In genomic region chr17:64538520-64538953, GRCm38 (mm10) we compare ENCODE assay signal across 10 mouse cellular contexts.
DNase-seq lines count a peak whose midpoint lies in the region; ATAC-seq lines count a peak whose summit lies in the region.
"Had no signal": no experiment of that assay in that cellular context is flagged by ENCODE, and none has a peak within 500 bp of the region (broad histone marks: within the 10 kb centered on the region; RNA-seq: fewer than 3 reads in every experiment).

No protein-coding gene starts in this region.

- no peaks in the 10 kb centered on the region for H3K27me3 ChIP-seq in kidney, embryonic 14.5 days (ENCODE audit: control insufficient read depth, insufficient read depth, low read length)
- no peaks in the 10 kb centered on the region for H3K27me3 ChIP-seq in forebrain, embryonic 13.5 days
- no peaks in the 10 kb centered on the region for H3K27me3 ChIP-seq in kidney, embryonic 16.5 days (ENCODE audit: insufficient read depth, low read length)

- DNase-seq in kidney, adult 11 months: peak; percentile 56
- peak; percentile 21 for DNase-seq in retina, embryonic 14.5 days (ENCODE audit: low spot score)
- no peak for DNase-seq in layer of hippocampus, postnatal 10 days (ENCODE audit: low spot score in 2 of 2)
- DNase-seq in left cerebral cortex, postnatal 25 days (ENCODE audit: low spot score in 2 of 2): no peak
- no peak for DNase-seq in layer of hippocampus, adult 18-20 months (ENCODE audit: low spot score in 2 of 2)
- DNase-seq: thymus, postnatal 14 days had no signal

- H3K9me3 ChIP-seq in kidney, embryonic 14.5 days (ENCODE audit: control insufficient read depth, low read length): no peaks in the 10 kb centered on the region
- H3K9me3 ChIP-seq in forebrain, embryonic 13.5 days (replicated peaks): no peaks in the 10 kb centered on the region
- H3K9me3 ChIP-seq in kidney, embryonic 16.5 days (ENCODE audit: low read length): no peaks in the 10 kb centered on the region

- no peak overlapping the region for H3K4me2 ChIP-seq in kidney, embryonic 14.5 days (replicated peaks; ENCODE audit: low read depth, low read length)
- peak overlapping the region; percentile 39 for H3K4me2 ChIP-seq in forebrain, embryonic 13.5 days
- H3K4me2 ChIP-seq in kidney, embryonic 16.5 days (replicated peaks; ENCODE audit: low read depth, low read length): no peak overlapping the region

- intact Hi-C loops in left cerebral cortex, postnatal 25 days (cut with DNase I): no loop called here

- no peak for ATAC-seq in kidney, embryonic 14.5 days (ENCODE audit: low FRiP score, low TSS enrichment)
- ATAC-seq in forebrain, embryonic 13.5 days: peak; percentile 44; the same call in 1 of the 2 replicates
- peak; percentile 83; the same call in 1 of the 2 replicates for ATAC-seq in kidney, embryonic 16.5 days (ENCODE audit: low FRiP score, low TSS enrichment)

- WGBS in kidney, embryonic 14.5 days: 24% methylated on average over 10 of the region's 10 CpGs
- WGBS in forebrain, embryonic 13.5 days: 21% methylated on average over 10 of the region's 10 CpGs
- 27% methylated on average over 10 of the region's 10 CpGs for WGBS in kidney, embryonic 16.5 days

- H3K9ac ChIP-seq in kidney, embryonic 14.5 days (ENCODE audit: low read depth, low read length): no peak overlapping the region
- peak overlapping the region; percentile 12; the same call in 1 of the 2 replicates for H3K9ac ChIP-seq in forebrain, embryonic 13.5 days
- no peak overlapping the region; the same call in 1 of the 2 replicates for H3K9ac ChIP-seq in kidney, embryonic 16.5 days (replicated peaks; ENCODE audit: low read length)

- H3K4me1 ChIP-seq in kidney, embryonic 14.5 days (ENCODE audit: control insufficient read depth, insufficient read depth, low read length): 0 out of 2 replicates have a peak, but pooled peaks cover 5% of the 10 kb centered on the region
- H3K4me1 ChIP-seq in forebrain, embryonic 13.5 days: peaks cover 18% of the 10 kb centered on the region; the same call in 1 of the 2 replicates
- H3K4me1 ChIP-seq in kidney, embryonic 16.5 days (ENCODE audit: insufficient read depth, low read length): peaks cover 6% of the 10 kb centered on the region; the same call in 1 of the 2 replicates

- no peak overlapping the region for H3K27ac ChIP-seq in kidney, embryonic 14.5 days (ENCODE audit: low read depth, low read length)
- H3K27ac ChIP-seq in forebrain, embryonic 13.5 days: peak overlapping the region; percentile 69
- H3K27ac ChIP-seq in kidney, embryonic 16.5 days (ENCODE audit: low read length): no peak overlapping the region
- H3K27ac ChIP-seq: macrophage had no signal

- no peak overlapping the region for H3K4me3 ChIP-seq in kidney, embryonic 14.5 days (ENCODE audit: low read length)
- H3K4me3 ChIP-seq in forebrain, embryonic 13.5 days: no peak overlapping the region
- H3K4me3 ChIP-seq in kidney, embryonic 16.5 days (ENCODE audit: low read length): no peak overlapping the region

- no peaks in the 10 kb centered on the region for H3K36me3 ChIP-seq in kidney, embryonic 14.5 days (ENCODE audit: control insufficient read depth, insufficient read depth, low read length)
- no peaks in the 10 kb centered on the region for H3K36me3 ChIP-seq in forebrain, embryonic 13.5 days (ENCODE audit: poor library complexity, severe bottlenecking)
- no peaks in the 10 kb centered on the region for H3K36me3 ChIP-seq in kidney, embryonic 16.5 days (ENCODE audit: insufficient read depth, low read length)

Comparison
In these comparisons a context has a peak if more than half of its experiments do, and no peak if none do; other contexts are left out.
1. DNase-seq: peak in kidney, adult 11 months (single experiment) and retina, embryonic 14.5 days (single experiment); none in layer of hippocampus, postnatal 10 days (0 of 2), left cerebral cortex, postnatal 25 days (0 of 2) and layer of hippocampus, adult 18-20 months (0 of 2).